ENCODE assay signal across 8 mouse cellular contexts in genomic region chr16:34807768-34808275, GRCm38 (mm10).
DNase-seq lines count a peak whose midpoint lies in the region; ATAC-seq and TF ChIP-seq lines count a peak whose summit lies in the region.

No protein-coding gene starts in this region.

- H3K9me3 ChIP-seq in hindbrain, embryonic 13.5 days: no peaks in the 10 kb centered on the region
- no peaks in the 10 kb centered on the region for H3K9me3 ChIP-seq in hindbrain, embryonic 14.5 days (ENCODE audit: control insufficient read depth, low read length)
- H3K9me3 ChIP-seq in liver, embryonic 14.5 days (ENCODE audit: control insufficient read depth, low read length): no peaks in the 10 kb centered on the region

- 9% methylated on average over 11 of the region's 11 CpGs for WGBS in hindbrain, embryonic 13.5 days
- 9% methylated on average over 11 of the region's 11 CpGs for WGBS in hindbrain, embryonic 14.5 days
- WGBS in liver, embryonic 14.5 days (ENCODE audit: insufficient replicate concordance): 48% methylated on average over 11 of the region's 11 CpGs

- no peak overlapping the region for H3K4me3 ChIP-seq in hindbrain, embryonic 13.5 days
- no peak overlapping the region for H3K4me3 ChIP-seq in hindbrain, embryonic 14.5 days (replicated peaks; ENCODE audit: low read length)
- no peak overlapping the region for H3K4me3 ChIP-seq in liver, embryonic 14.5 days (ENCODE audit: insufficient read depth in 1 of 2, low read depth in 2 of 2, low read length in 2 of 2)

- H3K4me1 ChIP-seq in hindbrain, embryonic 13.5 days (replicated peaks): peaks cover 17% of the 10 kb centered on the region
- peaks cover 14% of the 10 kb centered on the region for H3K4me1 ChIP-seq in hindbrain, embryonic 14.5 days (replicated peaks; ENCODE audit: control insufficient read depth, insufficient read depth, low read length)
- H3K4me1 ChIP-seq in liver, embryonic 14.5 days (replicated peaks; ENCODE audit: control insufficient read depth in 2 of 2, insufficient read depth in 2 of 2, low read length in 1 of 2): peaks cover 0 to 5% of the 10 kb centered on the region in 2 experiments; a peak in 1 of 4 replicates

- no peak for DNase-seq in hindbrain, embryonic 14.5 days (ENCODE audit: low spot score)
- peak; percentile 31 for DNase-seq in 3T3-L1 (ENCODE audit: low read depth, low spot score)
- DNase-seq in embryo, embryonic 10.5 days (ENCODE audit: low spot score): peak; percentile 48
- DNase-seq in liver, embryonic 14.5 days (ENCODE audit: low read depth in 3 of 3, low spot score in 3 of 3): no peak
- no peak for DNase-seq in cerebellum, postnatal 4 days (ENCODE audit: low spot score in 2 of 2)
- DNase-seq in gastrocnemius, postnatal 10 days: no peak
- no peak for DNase-seq in layer of hippocampus, adult 8-10 months (ENCODE audit: low spot score in 2 of 2)

- peak overlapping the region; percentile 13; the same call in 1 of the 2 replicates for H3K4me2 ChIP-seq in hindbrain, embryonic 13.5 days
- H3K4me2 ChIP-seq in hindbrain, embryonic 14.5 days (replicated peaks): no peak overlapping the region
- H3K4me2 ChIP-seq in liver, embryonic 14.5 days (ENCODE audit: low read depth): peak overlapping the region; percentile 33

- no peak overlapping the region; the same call in 1 of the 2 replicates for H3K9ac ChIP-seq in hindbrain, embryonic 13.5 days
- no peak overlapping the region for H3K9ac ChIP-seq in hindbrain, embryonic 14.5 days
- no peak overlapping the region for H3K9ac ChIP-seq in liver, embryonic 14.5 days (replicated peaks)

- H3K36me3 ChIP-seq in hindbrain, embryonic 13.5 days: no peaks in the 10 kb centered on the region
- H3K36me3 ChIP-seq in hindbrain, embryonic 14.5 days (replicated peaks; ENCODE audit: control insufficient read depth, insufficient read depth): no peaks in the 10 kb centered on the region
- H3K36me3 ChIP-seq in liver, embryonic 14.5 days (replicated peaks; ENCODE audit: control insufficient read depth, insufficient read depth, low read depth): no peaks in the 10 kb centered on the region

- no peak for TF ChIP-seq CTCF in liver, embryonic 14.5 days (IDR thresholded peaks at IDR 0.05; ENCODE audit: low read depth)

- ATAC-seq in hindbrain, embryonic 13.5 days (ENCODE audit: low FRiP score): no peak
- no peak for ATAC-seq in hindbrain, embryonic 14.5 days (ENCODE audit: low FRiP score)
- no peak for ATAC-seq in liver, embryonic 14.5 days (ENCODE audit: insufficient read depth)

- no peak overlapping the region for H3K27ac ChIP-seq in hindbrain, embryonic 13.5 days
- H3K27ac ChIP-seq in hindbrain, embryonic 14.5 days: no peak overlapping the region
- H3K27ac ChIP-seq in liver, embryonic 14.5 days: no peak overlapping the region

- peaks cover 11% of the 10 kb centered on the region for H3K27me3 ChIP-seq in hindbrain, embryonic 13.5 days
- no peaks in the 10 kb centered on the region for H3K27me3 ChIP-seq in hindbrain, embryonic 14.5 days (ENCODE audit: control insufficient read depth, insufficient read depth, low read length)
- H3K27me3 ChIP-seq in liver, embryonic 14.5 days (ENCODE audit: control insufficient read depth, insufficient read depth, low read length): no peaks in the 10 kb centered on the region

- TF ChIP-seq EP300 in liver, embryonic 14.5 days (IDR thresholded peaks at IDR 0.05; ENCODE audit: low read depth): no peak

Comparison
In these comparisons a context has a peak if more than half of its experiments do, and no peak if none do; other contexts are left out.
1. DNase-seq: peak in 3T3-L1 (single experiment) and embryo, embryonic 10.5 days (single experiment); none in hindbrain, embryonic 14.5 days (single experiment), liver, embryonic 14.5 days (0 of 3), cerebellum, postnatal 4 days (0 of 2), gastrocnemius, postnatal 10 days (single experiment) and layer of hippocampus, adult 8-10 months (0 of 2).